Mouse (Mus musculus) limb, embryonic 12.5 days (tissue): ENCODE measurements at regions not wholly inside any gene's neighbourhood (a gene's known extent, or its start where the extent isn't known, plus 50 kb on each side); places are given as distances from the start of the nearest gene placed in this dataset.

Experiments
- ATAC-seq: fragments of 200-750 bp; cut with Nextera tagmentation; 2 replicates; pipeline ENCODE4 v1.8.0; 2017; ENCODE audit warnings: low read depth, moderate TSS enrichment; ENCODE audit not compliant: insufficient number of reproducible peaks, insufficient read depth, low FRiP score, low TSS enrichment
- H3K27ac ChIP-seq: fragments of 300-500 bp; sonication (generic); 2 replicates; pipeline ENCODE4 v1.5.1; 2016; ENCODE audit warnings: mild to moderate bottlenecking, moderate library complexity
- H3K27me3 ChIP-seq: fragments of 300-500 bp; sonication (generic); 2 replicates; pipeline ENCODE4 v1.6.1; 2016; ENCODE audit warnings: mild to moderate bottlenecking, moderate library complexity
- H3K36me3 ChIP-seq: fragments of 300-500 bp; sonication (generic); 2 replicates; pipeline ENCODE4 v1.6.1; 2016; ENCODE audit warnings: mild to moderate bottlenecking, moderate library complexity
- H3K4me1 ChIP-seq: fragments of 300-500 bp; sonication (generic); replicated peaks from 2 replicates; pipeline ENCODE4 v1.6.1; 2016
- H3K4me2 ChIP-seq: fragments of 300-500 bp; sonication (generic); 2 replicates; pipeline ENCODE4 v1.6.1; 2016; ENCODE audit warnings: mild to moderate bottlenecking, moderate library complexity
- H3K4me3 ChIP-seq: fragments of 300-500 bp; sonication (generic); replicated peaks from 2 replicates; pipeline ENCODE4 v1.5.1; 2016; ENCODE audit warnings: mild to moderate bottlenecking
- H3K9ac ChIP-seq: fragments of 300-500 bp; sonication (generic); replicated peaks from 2 replicates; pipeline ENCODE4 v1.6.1; 2016; ENCODE audit warnings: mild to moderate bottlenecking, moderate library complexity
- H3K9me3 ChIP-seq: fragments of 300-500 bp; sonication (generic); 2 replicates; pipeline ENCODE4 v1.6.1; 2016; ENCODE audit warnings: mild to moderate bottlenecking, moderate library complexity
- WGBS: fragments of 180-500 bp; shearing (Covaris S2); methylation state at CpG from one replicate; pipeline ENCODE4 v1.1.7; 2016; 5-methylcytosine and 5-hydroxymethylcytosine counted together

GRCm38 (mm10) chr2:74354591-74354990 lies 224.6 kb downstream of the Lnpk start:
- no peaks in the 10 kb centered on the region for H3K9me3 ChIP-seq
- no peaks in the 10 kb centered on the region for H3K36me3 ChIP-seq
- H3K4me3 ChIP-seq, result no peak overlapping the region
- H3K9ac ChIP-seq, result no peak overlapping the region
- H3K4me2 ChIP-seq, result no peak overlapping the region
- no peak for ATAC-seq
- H3K4me1 ChIP-seq, result peaks cover 5% of the 10 kb centered on the region
- 64% methylated on average over 8 of the region's 8 CpGs for WGBS
- no peak overlapping the region for H3K27ac ChIP-seq
- no peaks in the 10 kb centered on the region for H3K27me3 ChIP-seq

DNA sequence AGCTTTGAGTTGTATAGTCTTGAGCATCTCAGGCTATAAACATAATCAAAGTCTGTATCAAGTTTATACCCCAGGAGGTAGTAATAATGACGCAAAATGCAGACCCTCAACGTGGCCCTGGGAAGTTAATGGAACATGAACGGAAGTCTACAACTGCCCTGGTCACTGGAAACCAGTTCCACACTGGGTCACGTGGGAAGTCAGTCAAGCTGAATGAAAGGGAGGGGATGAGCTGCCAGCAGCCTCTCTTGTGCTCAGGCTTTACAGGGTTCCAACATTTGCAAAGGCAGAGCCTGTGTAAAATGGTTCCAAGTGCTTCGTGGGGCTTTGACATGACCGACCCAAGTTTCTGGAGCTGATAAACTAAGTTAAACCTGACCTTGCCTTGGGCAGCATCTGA lies 229.4 kb downstream of the Lnpk start:
- 51% methylated on average over 6 of the region's 6 CpGs for WGBS
- no peak overlapping the region for H3K9ac ChIP-seq
- H3K27ac ChIP-seq, result 0 out of 2 replicates have a peak overlapping the region, but pooled peaks have one; percentile 23
- H3K4me1 ChIP-seq, result peaks cover 8% of the 10 kb centered on the region
- no peak overlapping the region for H3K4me2 ChIP-seq
- H3K4me3 ChIP-seq, result no peak overlapping the region
- H3K27me3 ChIP-seq, result no peaks in the 10 kb centered on the region
- H3K36me3 ChIP-seq, result no peaks in the 10 kb centered on the region
- no peaks in the 10 kb centered on the region for H3K9me3 ChIP-seq
- no peak for ATAC-seq

DNA sequence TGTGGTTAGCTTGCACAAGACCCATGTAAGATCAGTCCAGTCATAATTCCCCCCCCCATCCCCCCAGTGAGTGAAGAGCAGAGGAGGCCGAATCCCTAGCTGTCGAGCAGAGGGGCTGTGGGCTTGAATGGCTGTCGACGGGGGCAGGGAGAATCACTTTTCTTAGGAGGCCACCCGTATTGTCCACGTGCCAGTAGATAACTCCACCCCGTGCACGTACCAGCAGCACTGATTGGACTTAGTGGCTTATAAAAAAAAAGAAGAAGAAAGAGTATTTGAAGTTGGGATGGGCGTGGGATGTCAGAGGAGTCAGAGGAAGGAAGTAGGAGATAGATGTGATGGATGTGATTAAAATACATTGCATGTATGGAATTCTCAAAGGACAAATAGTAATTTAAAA lies 272.9 kb downstream of the Lnpk start:
- H3K4me3 ChIP-seq, result no peak overlapping the region
- no peaks in the 10 kb centered on the region for H3K9me3 ChIP-seq
- no peak for ATAC-seq
- H3K27ac ChIP-seq, result no peak overlapping the region
- peaks cover 19% of the 10 kb centered on the region for H3K4me1 ChIP-seq
- no peaks in the 10 kb centered on the region for H3K36me3 ChIP-seq
- peaks cover 15% of the 10 kb centered on the region; the same call in 1 of the 2 replicates for H3K27me3 ChIP-seq
- WGBS, result 93% methylated on average over 9 of the region's 9 CpGs
- H3K4me2 ChIP-seq, result no peak overlapping the region
- no peak overlapping the region for H3K9ac ChIP-seq

DNA sequence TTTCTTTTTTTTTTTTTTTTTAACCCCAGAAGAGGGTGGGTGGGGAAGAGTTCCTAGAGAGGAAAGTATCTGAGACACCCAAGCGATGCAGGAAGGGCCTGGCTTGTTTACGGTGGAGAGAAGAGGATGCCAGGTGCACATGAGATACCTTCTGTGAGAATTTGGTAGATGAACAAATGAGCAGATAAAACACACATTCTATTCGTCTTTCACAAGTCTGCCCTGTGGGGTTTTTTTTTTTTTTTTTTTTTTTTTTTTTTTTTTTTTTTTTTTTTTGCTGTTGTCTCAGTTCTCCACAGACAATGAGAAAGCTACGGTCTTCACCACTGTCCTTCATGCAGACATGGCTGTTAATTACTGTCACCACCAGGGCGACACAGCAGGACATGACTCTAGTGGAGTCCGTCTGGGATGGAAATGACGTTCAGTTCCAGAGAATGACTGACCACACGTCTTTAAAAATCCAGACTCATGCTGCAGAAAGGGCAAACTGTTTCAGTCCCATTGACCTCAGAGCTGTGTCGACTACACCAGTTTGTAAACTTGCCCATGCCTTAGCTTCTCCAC lies 278.3 kb downstream of the Lnpk start:
- Histone ChIP-seq H3K27me3 (peaks cover 14% of the 10 kb centered on the region; the same call in 1 of the 2 replicates), H3K4me3 (peak overlapping the region; percentile 30; the same call in 1 of the 2 replicates), H3K36me3 (no peaks in the 10 kb centered on the region), H3K4me1 (peaks cover 22% of the 10 kb centered on the region), H3K9ac (no peak overlapping the region), H3K9me3 (no peaks in the 10 kb centered on the region), H3K27ac (no peak overlapping the region), H3K4me2 (peak overlapping the region; percentile 58)
- no peak for ATAC-seq
- WGBS, result 10% methylated on average over 9 of the region's 9 CpGs

GRCm38 (mm10) chr2:74300366-74300791 lies 278.9 kb downstream of the Lnpk start:
- H3K27me3 ChIP-seq, result peaks cover 14% of the 10 kb centered on the region; the same call in 1 of the 2 replicates
- no peaks in the 10 kb centered on the region for H3K36me3 ChIP-seq
- H3K9ac ChIP-seq, result no peak overlapping the region
- H3K4me2 ChIP-seq, result peak overlapping the region; percentile 58
- ATAC-seq, result no peak
- H3K4me3 ChIP-seq, result peak overlapping the region; percentile 30
- H3K9me3 ChIP-seq, result no peaks in the 10 kb centered on the region
- WGBS, result 1% methylated on average over 11 of the region's 11 CpGs
- H3K4me1 ChIP-seq, result peaks cover 22% of the 10 kb centered on the region
- no peak overlapping the region for H3K27ac ChIP-seq

DNA sequence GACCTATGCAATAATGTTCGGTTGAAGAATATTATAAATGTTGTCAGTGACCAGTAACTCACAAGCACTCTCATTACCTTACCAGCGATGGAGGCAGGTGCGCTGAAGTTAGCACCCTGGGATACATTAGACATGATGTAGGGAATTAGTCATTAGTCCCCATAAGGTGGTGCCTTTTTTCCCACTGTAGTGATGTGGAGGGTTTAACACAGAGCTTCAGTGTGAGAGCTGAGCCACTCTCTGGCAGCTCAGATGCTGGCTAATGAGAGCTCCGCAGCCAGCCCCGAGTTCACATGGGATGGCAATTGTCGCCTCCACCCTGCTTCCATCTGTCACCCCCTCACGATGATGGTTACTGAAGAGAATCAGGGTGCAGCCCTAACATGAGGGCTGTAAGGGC lies 286.6 kb downstream of the Lnpk start:
- Histone ChIP-seq H3K9ac (no peak overlapping the region), H3K36me3 (no peaks in the 10 kb centered on the region), H3K4me2 (no peak overlapping the region), H3K27me3 (peaks cover 2% of the 10 kb centered on the region; the same call in 1 of the 2 replicates), H3K9me3 (no peaks in the 10 kb centered on the region), H3K4me3 (no peak overlapping the region), H3K4me1 (peaks cover 7% of the 10 kb centered on the region), H3K27ac (no peak overlapping the region)
- 82% methylated on average over 7 of the region's 7 CpGs for WGBS
- no peak for ATAC-seq

DNA sequence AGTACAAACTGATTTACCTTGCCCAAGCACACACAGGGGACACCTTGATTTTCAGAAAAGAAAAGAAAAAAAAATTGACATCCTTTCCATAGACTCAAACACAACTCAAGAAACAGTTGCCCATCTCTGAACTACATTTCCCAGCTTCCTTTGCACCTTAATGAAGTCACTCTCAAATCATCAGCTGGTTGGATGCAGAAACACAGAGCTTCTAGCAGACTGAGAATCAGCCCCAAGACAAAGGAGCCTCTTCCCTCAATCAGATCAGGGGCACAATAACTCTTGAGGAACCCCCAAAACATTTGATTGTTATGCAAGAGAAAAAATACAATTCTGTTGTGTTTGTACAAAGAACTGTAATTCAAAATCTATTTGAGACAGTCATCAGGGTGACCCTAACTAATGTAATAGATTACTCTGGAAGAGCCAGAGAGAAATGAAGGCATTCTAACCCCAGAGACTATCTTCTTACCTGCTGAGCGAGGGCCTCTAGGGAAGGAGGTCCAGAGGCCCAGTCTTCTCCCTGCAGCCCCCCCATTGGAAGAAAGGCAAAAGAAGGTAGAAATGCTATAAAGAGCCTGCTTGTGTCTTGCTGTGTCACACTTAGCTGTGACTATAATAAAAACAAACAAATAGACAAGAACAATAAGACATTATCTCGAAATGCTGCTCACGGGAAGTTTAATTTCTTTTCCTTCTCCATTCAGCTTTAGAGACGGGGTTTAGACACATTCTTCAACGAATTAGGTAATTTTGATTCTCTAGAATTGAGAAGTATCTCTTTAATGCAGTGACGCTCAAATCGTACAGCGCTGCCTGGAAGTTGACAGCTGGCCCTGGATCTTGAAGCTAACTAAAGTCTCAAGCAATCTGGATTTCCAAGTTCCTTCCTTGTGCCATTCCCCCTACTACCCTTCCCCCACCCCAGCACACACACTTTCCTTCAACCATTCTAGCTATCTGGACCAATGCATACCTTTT lies 287.5 kb downstream of the Lnpk start:
- no peaks in the 10 kb centered on the region for H3K36me3 ChIP-seq
- peaks cover 5% of the 10 kb centered on the region for H3K4me1 ChIP-seq
- no peak overlapping the region for H3K9ac ChIP-seq
- H3K4me3 ChIP-seq, result no peak overlapping the region
- no peak for ATAC-seq
- 88% methylated on average over 8 of the region's 8 CpGs for WGBS
- H3K27ac ChIP-seq, result no peak overlapping the region
- H3K9me3 ChIP-seq, result 0 out of 2 replicates have a peak, but pooled peaks cover 1% of the 10 kb centered on the region
- H3K27me3 ChIP-seq, result no peaks in the 10 kb centered on the region
- H3K4me2 ChIP-seq, result no peak overlapping the region

- Histone ChIP-seq H3K9ac (no peak overlapping the region), H3K4me1 (peaks cover 15% of the 10 kb centered on the region; the same call in 1 of the 2 replicates), H3K4me3 (no peak overlapping the region), H3K4me2 (no peak overlapping the region), H3K9me3 (0 out of 2 replicates have a peak, but pooled peaks cover 4% of the 10 kb centered on the region), H3K36me3 (no peaks in the 10 kb centered on the region), H3K27ac (no peak overlapping the region), H3K27me3 (no peaks in the 10 kb centered on the region)
- WGBS, result 86% methylated on average over 4 of the region's 4 CpGs
- ATAC-seq, result no peak
These were observed 293.6 kb downstream of the Lnpk start for GRCm38 (mm10) chr2:74285624-74286023.

- no peak for ATAC-seq
- H3K9ac ChIP-seq, result no peak overlapping the region
- no peak overlapping the region for H3K4me3 ChIP-seq
These were observed 314.3 kb downstream of the Lnpk start for GRCm38 (mm10) chr2:74264963-74265362.

DNA sequence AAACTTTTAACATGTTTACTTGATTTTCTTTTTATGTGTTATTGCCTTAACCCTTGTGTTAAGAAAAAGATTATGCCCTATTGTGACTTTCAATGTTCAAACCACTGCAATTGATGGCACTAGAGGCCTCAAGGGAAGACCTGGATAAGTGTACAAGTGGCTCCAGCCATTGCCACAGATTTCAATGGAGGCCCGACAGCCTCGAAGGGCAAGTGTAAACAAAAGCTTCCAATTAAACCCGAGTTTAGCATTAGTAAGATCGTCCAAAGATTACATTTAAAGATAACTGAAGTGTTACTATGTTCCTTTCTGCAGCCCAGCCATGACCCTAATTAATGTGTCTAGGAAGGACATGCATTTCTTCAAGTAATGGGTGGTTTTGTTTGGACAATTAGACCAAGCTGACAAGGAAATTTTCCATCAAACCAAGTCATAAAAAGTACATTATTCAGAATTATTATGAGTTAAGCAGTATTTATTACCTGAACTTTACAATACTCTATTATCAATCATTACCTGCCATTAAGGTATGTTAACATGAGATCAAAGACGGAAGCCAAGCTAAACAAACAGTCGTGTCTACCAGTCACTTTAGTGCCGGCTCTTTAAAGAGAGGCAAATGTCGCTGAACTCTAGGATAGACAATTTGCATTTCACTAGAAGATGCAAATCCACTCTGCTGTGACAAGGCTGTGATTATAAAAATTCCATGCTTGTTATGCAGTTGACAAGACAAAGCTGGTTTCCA lies 322.0 kb downstream of the Lnpk start:
- ATAC-seq, result no peak
- 20% methylated on average over 8 of the region's 8 CpGs for WGBS

More at GRCm38 (mm10) chr2:74264963-74265362, 314.3 kb downstream of the Lnpk start:
- Histone ChIP-seq H3K9me3 (no peaks in the 10 kb centered on the region), H3K36me3 (no peaks in the 10 kb centered on the region), H3K4me2 (0 out of 2 replicates have a peak overlapping the region, but pooled peaks have one; percentile 36), H3K4me1 (peaks cover 38% of the 10 kb centered on the region), H3K27me3 (no peaks in the 10 kb centered on the region), H3K27ac (0 out of 2 replicates have a peak overlapping the region, but pooled peaks have one; percentile 76)
- WGBS, result 14% methylated on average over 6 of the region's 6 CpGs

DNA sequence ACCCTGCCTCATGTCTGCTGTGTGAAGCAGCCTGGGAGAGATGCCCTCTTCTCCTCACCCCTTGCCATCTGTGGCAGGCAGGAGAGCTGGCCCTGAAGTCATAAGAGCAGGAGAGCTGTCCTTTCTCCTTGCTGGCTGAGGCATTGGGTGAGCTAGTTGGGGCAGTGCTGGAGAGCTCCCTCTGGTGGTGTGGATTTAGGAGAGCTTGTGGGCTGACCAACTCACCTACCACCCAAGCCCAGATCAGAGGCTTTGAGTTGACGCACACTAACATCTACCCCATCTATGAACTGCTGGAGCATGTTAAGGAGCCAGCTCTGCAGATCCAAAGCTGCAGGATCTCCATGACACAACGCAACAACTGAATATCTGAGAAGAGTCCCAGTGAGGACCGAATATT lies 331.7 kb downstream of the Lnpk start:
- Histone ChIP-seq H3K9me3 (no peaks in the 10 kb centered on the region), H3K27ac (no peak overlapping the region), H3K4me3 (no peak overlapping the region), H3K36me3 (no peaks in the 10 kb centered on the region), H3K4me2 (no peak overlapping the region), H3K9ac (no peak overlapping the region), H3K27me3 (no peaks in the 10 kb centered on the region), H3K4me1 (peaks cover 22% of the 10 kb centered on the region)
- no peak for ATAC-seq
- 98% methylated on average over 3 of the region's 3 CpGs for WGBS

More for the DNA sequence above, 322.0 kb downstream of the Lnpk start:
- H3K4me1 ChIP-seq, result no peaks in the 10 kb centered on the region
- no peak overlapping the region for H3K4me2 ChIP-seq
- H3K27me3 ChIP-seq, result no peaks in the 10 kb centered on the region
- H3K9me3 ChIP-seq, result no peaks in the 10 kb centered on the region
- H3K36me3 ChIP-seq, result no peaks in the 10 kb centered on the region
- H3K9ac ChIP-seq, result no peak overlapping the region
- no peak overlapping the region for H3K27ac ChIP-seq
- no peak overlapping the region for H3K4me3 ChIP-seq
